Mouse (Mus musculus) adrenal gland, postnatal 14 days (tissue): Measurements from ENCODE around the gene Cflar. TPM values are rescaled to one million over a fixed set of nuclear protein-coding genes. Genes with fewer than 3 reads are reported as not detected.
"Not testable (repeated sequence)": the region's sequence is repeated elsewhere in the genome, so short reads cannot be mapped to it uniquely, and the experiment has no call there.

Source experiments
- DNase-seq: peaks from one replicate; pipeline ENCODE4 v3.0.0; 2021; ENCODE audit warnings: mixed read lengths
- total RNA-seq: library from RNA; stranded (reverse); gene quantifications from 2 replicates; pipeline ENCODE4 v1.2.3, GENCODE M21; 2021

The Cflar gene
- total RNA-seq, 1 experiment from 2014 or later = 110 TPM

DNA sequence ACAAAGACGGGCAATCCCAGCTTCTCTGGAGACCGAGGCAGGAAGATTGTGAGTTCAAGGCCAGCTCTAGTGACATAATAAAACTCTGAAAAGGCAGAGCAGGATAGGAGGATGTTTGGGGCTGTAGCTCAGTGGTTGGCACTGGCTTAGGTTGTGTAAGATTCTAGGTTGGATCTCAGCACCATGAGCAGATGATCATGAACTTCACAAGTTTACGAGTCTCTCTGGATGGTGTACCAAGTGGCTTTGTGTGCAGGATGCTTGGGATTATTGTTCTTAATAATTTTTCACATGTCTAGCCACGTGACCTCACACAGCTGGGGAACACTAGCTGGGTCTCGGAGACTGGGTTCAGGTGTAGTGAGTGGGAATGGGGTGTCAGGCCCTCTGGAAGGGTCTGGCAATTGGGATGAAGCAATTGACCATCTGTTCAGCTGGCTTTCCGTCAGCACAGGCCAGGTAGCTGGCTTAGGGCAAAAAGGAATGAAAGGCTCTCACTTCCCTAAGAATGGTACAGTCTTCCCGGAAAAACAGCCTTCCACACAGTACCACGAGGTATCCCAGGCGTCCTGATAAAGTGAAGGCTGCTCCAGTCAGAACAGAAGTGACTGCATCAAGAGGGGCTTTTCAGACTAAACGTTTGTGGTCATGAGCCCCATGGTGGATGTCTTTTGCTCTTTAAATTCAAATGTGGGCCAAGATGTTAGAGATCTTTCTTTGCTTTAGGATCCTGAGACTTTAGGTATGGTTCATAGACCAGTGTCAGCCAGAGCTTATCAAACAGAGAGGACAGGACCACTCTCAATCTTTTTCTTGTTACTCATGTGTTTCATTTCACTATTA lies 16.7 kb downstream of the Cflar start:
- no peak for DNase-seq

- no peak for DNase-seq
These were observed 17.2 kb downstream of the Cflar start for GRCm38 (mm10) chr1:58728590-58728868.

- DNase-seq = no peak
These were observed 22.3 kb downstream of the Cflar start for GRCm38 (mm10) chr1:58733636-58734035.

DNA sequence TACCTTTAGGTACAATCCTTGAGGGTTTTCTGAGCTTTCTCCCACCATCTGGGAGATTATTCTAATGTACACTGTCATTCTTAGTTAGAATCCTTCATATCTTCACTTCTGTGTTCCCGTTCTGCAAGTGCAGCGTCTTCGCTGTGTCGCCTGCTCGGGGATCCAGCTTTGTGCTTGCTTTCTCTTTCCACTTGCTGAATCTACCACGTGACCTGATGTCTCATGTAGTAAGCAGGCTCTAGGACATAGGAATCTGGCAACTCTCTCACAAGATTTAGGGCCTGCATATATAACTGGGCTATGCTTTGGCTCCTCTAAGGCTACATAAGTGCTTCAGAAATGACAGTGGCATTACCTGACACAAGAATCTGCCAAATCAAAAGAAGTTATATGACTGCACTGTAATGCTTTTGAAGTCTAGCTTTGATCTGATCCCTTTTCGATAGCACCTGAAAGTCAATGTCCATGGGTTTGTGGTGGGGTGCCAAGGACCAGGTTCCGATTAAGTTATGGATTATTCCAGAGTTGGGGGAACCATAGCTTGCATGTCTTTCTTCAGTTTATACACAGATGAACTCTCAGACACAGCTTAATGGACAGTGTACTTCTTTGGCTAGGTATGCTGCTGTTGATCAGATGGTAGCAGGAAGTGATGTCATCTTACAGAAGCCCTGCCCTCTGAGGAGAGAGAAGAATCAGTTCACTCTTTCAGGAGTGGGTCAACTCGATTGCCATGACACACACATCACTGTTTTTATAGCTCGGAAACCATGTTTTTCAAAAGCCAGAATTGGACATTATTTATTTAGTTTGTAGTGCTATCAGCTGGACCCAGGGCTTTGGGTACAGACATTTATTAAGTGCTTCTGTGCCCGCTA lies 23.0 kb downstream of the Cflar start:
- no peak for DNase-seq

- no peak for DNase-seq
These were observed 24.7 kb downstream of the Cflar start for GRCm38 (mm10) chr1:58735962-58736361.

- DNase-seq = no peak
These were observed 25.7 kb downstream of the Cflar start for GRCm38 (mm10) chr1:58736968-58737367.

- no peak for DNase-seq
These were observed 28.2 kb downstream of the Cflar start for GRCm38 (mm10) chr1:58739529-58739928.

DNA sequence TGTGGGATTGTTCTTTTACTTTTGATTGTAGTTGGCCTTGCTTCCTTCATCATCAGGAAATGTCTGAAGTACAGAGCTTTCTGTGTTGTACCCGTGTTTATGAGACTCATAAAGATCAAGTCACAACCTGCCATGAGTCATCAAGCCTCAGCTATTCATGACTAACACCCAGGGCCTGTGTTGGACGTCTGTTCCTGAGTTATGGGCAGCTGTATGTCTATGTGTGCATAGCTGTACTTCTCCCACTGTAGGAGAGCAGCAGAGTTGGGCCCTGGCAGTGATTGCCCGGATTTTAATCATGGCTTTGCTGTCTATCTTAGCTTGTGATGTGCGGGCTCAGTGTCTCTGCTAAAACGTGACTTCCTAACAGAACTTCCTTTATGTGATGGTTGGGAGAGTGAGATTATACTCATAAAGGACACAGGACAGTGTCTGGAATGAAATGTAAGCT lies 31.3 kb downstream of the Cflar start:
- peak; percentile 37 for DNase-seq

DNA sequence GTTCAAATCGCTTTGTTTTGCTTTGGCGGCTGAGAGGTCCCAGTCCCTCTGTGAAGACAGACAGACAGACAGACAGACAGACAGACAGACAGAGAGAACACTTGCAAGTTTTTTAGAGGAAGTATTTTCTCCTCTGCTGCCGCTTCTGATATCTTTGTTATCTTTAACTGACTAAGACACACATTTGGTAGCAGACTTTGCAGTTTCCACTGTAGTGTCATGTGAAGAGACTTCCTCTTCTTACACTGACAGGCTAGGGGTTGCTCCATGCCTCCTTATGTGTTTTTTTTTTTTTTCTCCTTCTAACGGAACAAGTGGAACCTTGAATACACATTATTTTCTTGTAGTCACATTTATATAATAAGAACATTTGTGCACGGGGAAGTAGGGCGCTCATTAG lies 31.9 kb downstream of the Cflar start:
- DNase-seq = no peak

DNA sequence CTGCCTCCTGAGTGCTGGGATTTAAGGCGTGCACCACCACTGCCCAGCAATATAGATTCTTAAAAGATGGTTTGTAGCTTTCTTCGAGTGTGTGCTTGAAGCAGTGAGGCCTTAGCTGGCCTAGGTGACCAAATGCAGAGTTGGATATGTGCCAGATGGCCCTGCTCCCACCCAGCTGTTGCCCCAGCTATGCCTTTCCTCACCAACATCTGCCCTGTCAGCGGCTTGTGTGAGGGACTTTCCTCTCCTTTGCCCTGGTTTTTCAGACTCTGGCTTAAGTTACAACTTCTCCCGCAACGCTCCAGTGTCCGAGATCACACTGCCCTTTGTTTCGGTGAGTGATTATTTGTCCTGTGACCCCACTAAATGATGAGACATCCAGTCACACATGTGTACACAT lies 33.3 kb downstream of the Cflar start:
- DNase-seq = peak; percentile 69

- peak; percentile 52 for DNase-seq
These were observed 35.6 kb downstream of the Cflar start for GRCm38 (mm10) chr1:58746880-58747279.

GRCm38 (mm10) chr1:58759451-58759850 lies 48.1 kb downstream of the Cflar start:
- DNase-seq = no peak

DNA sequence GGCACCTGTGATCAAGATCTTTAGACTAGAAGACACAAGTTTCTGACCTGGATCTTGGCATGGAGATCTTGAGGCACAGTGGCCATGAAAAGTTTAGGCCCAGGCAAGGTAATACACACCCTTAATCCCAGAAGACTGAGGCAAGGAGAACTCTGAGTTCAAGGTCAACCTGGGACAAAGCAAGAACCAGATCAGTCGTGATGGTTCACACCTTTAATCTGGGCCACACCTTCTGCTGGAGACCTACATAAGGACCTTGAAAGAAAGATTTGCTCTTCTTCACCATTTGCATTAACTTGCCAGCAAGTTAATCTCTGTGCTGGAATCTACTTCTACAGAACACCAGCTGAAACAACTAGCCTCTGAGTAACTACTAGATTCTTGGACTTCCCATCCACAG lies 49.3 kb downstream of the Cflar start:
- DNase-seq = no peak

- peak; percentile 58 for DNase-seq
These were observed 50.3 kb downstream of the Cflar start for GRCm38 (mm10) chr1:58761391-58762275.

DNA sequence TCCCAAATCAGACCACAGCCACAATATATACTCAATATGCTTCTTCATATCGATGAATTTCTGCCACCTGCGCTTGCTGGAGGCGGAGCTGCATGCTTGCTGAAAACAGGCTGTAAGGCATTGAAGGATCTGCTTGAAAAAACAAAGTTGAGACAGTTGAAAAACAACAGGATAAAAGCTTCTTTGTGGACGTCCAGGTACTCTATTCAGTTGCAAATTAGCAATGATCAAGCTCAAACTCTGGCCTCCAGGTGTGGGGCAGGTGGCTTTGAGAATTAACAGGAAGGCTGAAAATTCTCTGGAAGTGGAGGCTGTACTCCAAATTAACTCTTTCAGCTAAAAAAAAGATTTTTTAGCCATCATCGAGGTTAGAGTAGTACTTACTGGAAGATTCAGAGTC lies 51.3 kb downstream of the Cflar start:
- DNase-seq = no peak

GRCm38 (mm10) chr1:58766446-58766845 lies 55.1 kb downstream of the Cflar start:
- not testable (repeated sequence) for DNase-seq

GRCm38 (mm10) chr1:58769136-58769535 lies 57.8 kb downstream of the Cflar start:
- DNase-seq = no peak

GRCm38 (mm10) chr1:58769701-58770100 lies 58.4 kb downstream of the Cflar start:
- no peak for DNase-seq

GRCm38 (mm10) chr1:58770111-58770720 lies 58.9 kb downstream of the Cflar start:
- peak; percentile 74 for DNase-seq

- DNase-seq = no peak
These were observed 60.8 kb downstream of the Cflar start for GRCm38 (mm10) chr1:58772084-58772483.

DNA sequence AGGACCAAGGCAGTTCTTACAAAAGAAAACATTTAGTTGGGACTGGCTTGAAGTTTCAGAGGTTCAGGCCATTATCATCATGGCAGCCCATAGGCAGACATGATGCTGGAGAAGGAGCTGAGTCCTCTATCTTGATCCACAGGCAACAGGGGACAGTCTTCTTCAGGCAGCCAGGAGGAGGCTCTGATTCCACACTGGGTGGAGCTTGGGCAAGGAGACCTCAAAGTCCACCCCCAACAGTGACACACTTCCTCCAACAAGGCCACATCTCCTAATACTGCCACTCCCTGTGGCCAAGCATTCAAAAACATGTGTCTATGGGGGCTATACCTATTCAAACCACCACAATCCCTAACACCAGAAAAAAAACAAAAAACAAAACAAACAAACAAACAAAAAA lies 62.0 kb downstream of the Cflar start:
- no peak for DNase-seq

GRCm38 (mm10) chr1:58773905-58774304 lies 62.6 kb downstream of the Cflar start:
- DNase-seq = no peak
